Mouse (Mus musculus): ENCODE results near the gene Stxbp6.

DNA sequence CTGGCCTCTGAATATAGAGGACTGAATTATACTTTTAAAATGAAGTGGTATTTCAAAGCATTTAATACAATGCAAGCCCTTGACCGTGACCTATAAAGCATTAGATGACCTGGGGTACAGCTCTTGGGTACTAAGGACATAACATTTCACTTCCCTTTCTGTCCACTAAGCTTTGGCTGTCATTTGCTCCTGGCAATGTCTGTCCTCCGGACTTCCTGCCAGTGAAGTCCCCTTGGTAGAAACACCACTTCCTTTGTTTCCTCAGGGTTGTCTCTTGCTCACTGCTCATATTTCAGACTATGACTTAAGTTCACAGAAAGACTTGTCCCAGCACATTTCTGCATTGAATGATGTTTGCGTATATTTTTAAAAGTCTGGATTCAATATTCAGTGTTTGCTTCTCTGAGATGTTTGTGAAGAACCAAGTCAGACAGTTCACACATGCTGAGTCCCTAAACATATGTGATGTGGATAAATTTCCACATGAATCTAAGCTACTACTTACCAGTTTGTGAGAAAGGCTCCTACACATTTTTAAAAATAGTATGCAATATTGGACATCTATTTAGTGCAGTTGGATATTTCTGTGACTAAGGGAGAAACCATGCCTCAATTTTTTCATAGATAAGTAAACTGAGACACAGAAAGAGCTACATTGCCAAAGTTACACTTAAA, 166.3 kb downstream of the Stxbp6 start:
- TF ChIP-seq CTCF (IDR thresholded peaks at IDR 0.05; ENCODE audit: low read depth), result no peak
- TF ChIP-seq EP300 (optimal IDR thresholded peaks at IDR 0.05), result no peak
